Mouse (Mus musculus): ENCODE measurements around the gene Dnmt3b. TPM values are rescaled to one million over a fixed set of nuclear protein-coding genes. Genes with fewer than 3 reads are reported as not detected.

Gene Dnmt3b
- polyA plus RNA-seq, 1 experiment from 2014 or later: 3.4 TPM

DNA sequence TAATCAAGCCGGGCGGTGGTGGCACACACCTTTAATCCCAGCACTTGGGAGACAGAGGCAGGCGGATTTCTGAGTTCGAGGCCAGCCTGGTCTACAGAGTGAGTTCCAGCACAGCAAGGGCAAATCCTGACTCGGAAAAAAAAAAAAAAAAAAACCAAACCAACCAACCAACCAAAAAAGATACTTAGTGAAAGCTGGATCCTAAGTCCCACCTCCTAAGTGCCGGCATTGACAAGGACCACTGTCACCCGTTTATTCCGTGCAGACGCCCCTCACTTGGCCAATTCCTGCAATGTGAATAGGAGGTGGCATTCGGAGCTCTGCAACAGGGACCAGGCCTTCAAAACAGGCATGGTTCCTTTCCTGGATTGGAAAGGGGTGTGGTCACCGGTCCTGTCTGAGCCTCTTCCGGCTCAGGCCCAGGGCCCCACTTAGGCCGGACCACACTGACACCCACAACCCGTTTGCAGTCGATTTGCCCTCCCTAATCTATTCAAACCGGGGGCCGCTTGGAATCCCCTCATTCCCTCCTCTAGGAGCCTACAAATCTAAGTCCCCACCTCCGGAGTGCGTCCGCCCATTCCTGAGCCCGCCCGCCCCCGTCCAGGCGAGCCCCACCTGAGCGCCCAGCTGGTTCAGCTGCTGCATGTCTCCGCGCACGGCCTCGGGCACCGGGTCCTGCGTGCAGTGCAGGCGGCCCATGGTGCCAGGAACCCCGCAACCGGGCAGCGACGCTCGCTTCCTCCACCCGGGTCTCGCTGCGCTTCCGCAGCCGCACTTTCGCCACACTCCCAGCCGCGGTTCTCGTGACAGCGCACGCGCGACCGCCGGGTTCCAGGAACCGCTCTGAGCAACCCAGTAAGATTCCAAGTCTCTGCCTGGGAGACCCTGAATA, 17.0 kb upstream of the Dnmt3b start, which contains the start of gene Commd7:
Gene Commd7, minus strand, starts transcription at position 806 of the 895 bp plus-strand sequence.
- Histone ChIP-seq H3K9me3 (ENCODE audit: control insufficient read depth, low read length) (no peaks in the 10 kb centered on the region), H3K27me3 (replicated peaks; ENCODE audit: control insufficient read depth, insufficient read depth, low read length) (no peaks in the 10 kb centered on the region), H3K4me2 (ENCODE audit: low read length) (peak within 1 kb of the TSS; percentile 76), H3K36me3 (ENCODE audit: control insufficient read depth, insufficient read depth) (peaks cover 9% of the 10 kb centered on the region), H3K9ac (replicated peaks; ENCODE audit: low read depth, low read length) (peak within 1 kb of the TSS; percentile 98), H3K27ac (ENCODE audit: low read length) (peak within 1 kb of the TSS; percentile 89), H3K4me3 (replicated peaks; ENCODE audit: low read length) (peak within 1 kb of the TSS; percentile 97), H3K4me1 (replicated peaks; ENCODE audit: control insufficient read depth, insufficient read depth, low read length) (peaks cover 18% of the 10 kb centered on the region)
- 4% methylated on average over 53 of the region's 53 CpGs for WGBS
- peak; percentile 94 for ATAC-seq

- Histone ChIP-seq H3K27me3 (replicated peaks; ENCODE audit: control insufficient read depth, insufficient read depth, low read length) (no peaks in the 10 kb centered on the region), H3K4me1 (replicated peaks; ENCODE audit: control insufficient read depth, insufficient read depth, low read length) (peaks cover 18% of the 10 kb centered on the region), H3K27ac (ENCODE audit: low read length) (peak overlapping the region; percentile 52; the same call in 1 of the 2 replicates), H3K9ac (replicated peaks; ENCODE audit: low read depth, low read length) (peak overlapping the region; percentile 98), H3K9me3 (ENCODE audit: control insufficient read depth, low read length) (no peaks in the 10 kb centered on the region), H3K4me3 (replicated peaks; ENCODE audit: low read length) (peak overlapping the region; percentile 97), H3K4me2 (ENCODE audit: low read length) (peak overlapping the region; percentile 76), H3K36me3 (ENCODE audit: control insufficient read depth, insufficient read depth) (peaks cover 5% of the 10 kb centered on the region)
- whole genome bisulfite sequencing: 26% methylated on average over 2 of the region's 2 CpGs
- peak; percentile 13; the same call in 1 of the 2 replicates for ATAC-seq
Measured at GRCm38 (mm10) chr2:153632871-153633226, 16.4 kb upstream of the Dnmt3b start.

DNA sequence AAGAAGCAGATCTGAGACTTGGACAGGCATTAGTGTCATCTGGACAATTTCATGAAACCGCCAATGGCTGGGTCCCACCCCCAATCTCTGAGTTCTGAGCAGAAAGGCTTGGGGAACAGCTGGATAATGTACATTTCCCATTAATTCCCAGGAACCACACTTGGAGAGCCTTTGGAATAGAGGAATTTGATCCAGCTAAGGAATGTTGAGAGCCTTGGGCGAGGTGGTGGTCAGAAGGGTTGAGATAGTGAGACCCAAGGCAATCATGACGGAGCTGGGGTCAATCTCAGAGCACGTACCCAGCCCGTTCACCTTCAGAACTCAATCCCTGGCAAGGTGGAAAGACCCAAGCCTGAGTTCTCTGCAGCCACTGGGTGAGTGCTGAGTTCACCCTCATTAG, 16.0 kb upstream of the Dnmt3b start:
- H3K9me3 ChIP-seq (ENCODE audit: control insufficient read depth, low read length): no peaks in the 10 kb centered on the region
- no peak overlapping the region for H3K9ac ChIP-seq (replicated peaks; ENCODE audit: low read depth, low read length)
- no peak overlapping the region for H3K4me3 ChIP-seq (replicated peaks; ENCODE audit: low read length)
- no peaks in the 10 kb centered on the region for H3K27me3 ChIP-seq (replicated peaks; ENCODE audit: control insufficient read depth, insufficient read depth, low read length)
- H3K4me1 ChIP-seq (replicated peaks; ENCODE audit: control insufficient read depth, insufficient read depth, low read length): peaks cover 18% of the 10 kb centered on the region
- no peak overlapping the region for H3K4me2 ChIP-seq (ENCODE audit: low read length)
- ATAC-seq: no peak
- no peak overlapping the region for H3K27ac ChIP-seq (ENCODE audit: low read length)
- H3K36me3 ChIP-seq (ENCODE audit: control insufficient read depth, insufficient read depth): peaks cover under 1% of the 10 kb centered on the region
- WGBS: 95% methylated on average over 5 of the region's 5 CpGs

GRCm38 (mm10) chr2:153638977-153639680, 10.1 kb upstream of the Dnmt3b start:
- no peak overlapping the region for H3K4me3 ChIP-seq (replicated peaks; ENCODE audit: low read length)
- no peak overlapping the region for H3K27ac ChIP-seq (ENCODE audit: low read length)
- no peak for ATAC-seq
- H3K9ac ChIP-seq (replicated peaks; ENCODE audit: low read depth, low read length): no peak overlapping the region
- no peaks in the 10 kb centered on the region for H3K9me3 ChIP-seq (ENCODE audit: control insufficient read depth, low read length)
- H3K27me3 ChIP-seq (replicated peaks; ENCODE audit: control insufficient read depth, insufficient read depth, low read length): no peaks in the 10 kb centered on the region
- H3K4me2 ChIP-seq (ENCODE audit: low read length): no peak overlapping the region
- H3K4me1 ChIP-seq (replicated peaks; ENCODE audit: control insufficient read depth, insufficient read depth, low read length): no peaks in the 10 kb centered on the region
- H3K36me3 ChIP-seq (ENCODE audit: control insufficient read depth, insufficient read depth): no peaks in the 10 kb centered on the region
- WGBS: 17% methylated on average over 15 of the region's 15 CpGs

GRCm38 (mm10) chr2:153642496-153642895, 6.8 kb upstream of the Dnmt3b start:
- Histone ChIP-seq H3K9ac (replicated peaks; ENCODE audit: low read depth, low read length) (no peak overlapping the region), H3K36me3 (ENCODE audit: control insufficient read depth, insufficient read depth) (no peaks in the 10 kb centered on the region), H3K9me3 (ENCODE audit: control insufficient read depth, low read length) (no peaks in the 10 kb centered on the region), H3K4me1 (replicated peaks; ENCODE audit: control insufficient read depth, insufficient read depth, low read length) (no peaks in the 10 kb centered on the region), H3K27ac (ENCODE audit: low read length) (no peak overlapping the region), H3K4me2 (ENCODE audit: low read length) (no peak overlapping the region), H3K27me3 (replicated peaks; ENCODE audit: control insufficient read depth, insufficient read depth, low read length) (no peaks in the 10 kb centered on the region), H3K4me3 (replicated peaks; ENCODE audit: low read length) (no peak overlapping the region)
- ATAC-seq: no peak
- 10% methylated on average over 3 of the region's 3 CpGs for WGBS

DNA sequence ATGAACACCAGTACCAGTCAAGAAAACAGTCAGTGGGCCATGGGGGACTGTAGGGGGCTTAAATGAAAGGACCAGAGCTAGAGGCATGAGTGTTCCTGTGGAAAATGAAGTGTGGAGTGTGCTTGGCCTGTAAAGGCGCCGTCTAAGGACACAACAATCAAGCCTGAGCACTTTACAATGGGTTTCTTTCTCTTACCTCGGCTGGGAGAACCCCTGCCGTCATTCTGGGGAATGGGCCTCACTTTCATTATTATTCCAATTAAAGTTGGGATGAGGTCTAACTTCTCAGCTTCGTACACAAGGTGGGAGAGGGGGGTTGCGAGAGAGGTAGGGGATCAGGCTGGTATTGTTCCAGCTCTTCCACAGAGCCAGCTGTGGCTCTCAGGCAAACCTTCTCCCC, 6.3 kb upstream of the Dnmt3b start:
- no peaks in the 10 kb centered on the region for H3K27me3 ChIP-seq (replicated peaks; ENCODE audit: control insufficient read depth, insufficient read depth, low read length)
- H3K4me1 ChIP-seq (replicated peaks; ENCODE audit: control insufficient read depth, insufficient read depth, low read length): no peaks in the 10 kb centered on the region
- no peaks in the 10 kb centered on the region for H3K9me3 ChIP-seq (ENCODE audit: control insufficient read depth, low read length)
- no peaks in the 10 kb centered on the region for H3K36me3 ChIP-seq (ENCODE audit: control insufficient read depth, insufficient read depth)
- no peak overlapping the region for H3K4me3 ChIP-seq (replicated peaks; ENCODE audit: low read length)
- no peak overlapping the region for H3K4me2 ChIP-seq (ENCODE audit: low read length)
- no peak for ATAC-seq
- 8% methylated on average over 6 of the region's 6 CpGs for WGBS
- no peak overlapping the region for H3K27ac ChIP-seq (ENCODE audit: low read length)
- H3K9ac ChIP-seq (replicated peaks; ENCODE audit: low read depth, low read length): no peak overlapping the region

DNA sequence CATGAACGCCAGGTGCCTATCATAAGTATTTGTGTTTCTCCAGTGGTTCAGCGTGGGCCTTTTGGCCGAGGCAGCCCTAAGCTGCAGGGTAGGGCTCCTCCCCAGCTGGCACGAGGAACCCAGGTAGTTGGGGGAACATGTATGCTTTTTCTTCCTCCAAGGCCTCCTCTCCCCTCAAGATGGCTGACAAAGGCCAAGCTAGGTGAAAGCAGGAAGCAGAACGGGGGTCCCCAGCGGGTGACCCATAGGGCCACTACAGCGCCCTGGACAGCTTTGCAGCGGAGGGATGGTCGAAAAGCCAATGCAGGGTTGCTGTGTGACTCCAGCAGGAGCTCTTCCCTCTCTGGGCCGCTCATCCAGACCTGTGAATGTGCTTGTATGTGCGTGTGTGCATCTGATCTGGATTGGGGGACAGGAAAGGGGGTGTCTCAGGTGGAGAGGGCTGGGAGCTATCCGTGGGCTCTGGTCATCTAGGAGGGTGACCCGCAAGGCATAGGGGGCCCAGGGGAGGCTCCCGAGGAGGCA, 415 bp upstream of the Dnmt3b start:
- Histone ChIP-seq H3K27ac (ENCODE audit: low read length) (no peak overlapping the region), H3K36me3 (ENCODE audit: control insufficient read depth, insufficient read depth) (no peaks in the 10 kb centered on the region), H3K4me3 (replicated peaks; ENCODE audit: low read length) (peak overlapping the region; percentile 60), H3K9ac (replicated peaks; ENCODE audit: low read depth, low read length) (peak overlapping the region; percentile 72), H3K9me3 (ENCODE audit: control insufficient read depth, low read length) (no peaks in the 10 kb centered on the region), H3K4me1 (replicated peaks; ENCODE audit: control insufficient read depth, insufficient read depth, low read length) (peaks cover 12% of the 10 kb centered on the region), H3K27me3 (replicated peaks; ENCODE audit: control insufficient read depth, insufficient read depth, low read length) (no peaks in the 10 kb centered on the region), H3K4me2 (ENCODE audit: low read length) (peak overlapping the region; percentile 73)
- ATAC-seq: peak; percentile 2; the same call in 1 of the 2 replicates
- WGBS: 23% methylated on average over 14 of the region's 14 CpGs

- Histone ChIP-seq H3K27me3 (replicated peaks; ENCODE audit: control insufficient read depth, insufficient read depth, low read length) (no peaks in the 10 kb centered on the region), H3K4me2 (ENCODE audit: low read length) (peak overlapping the region; percentile 73), H3K27ac (ENCODE audit: low read length) (no peak overlapping the region), H3K9me3 (ENCODE audit: control insufficient read depth, low read length) (no peaks in the 10 kb centered on the region), H3K4me1 (replicated peaks; ENCODE audit: control insufficient read depth, insufficient read depth, low read length) (peaks cover 12% of the 10 kb centered on the region), H3K36me3 (ENCODE audit: control insufficient read depth, insufficient read depth) (no peaks in the 10 kb centered on the region), H3K4me3 (replicated peaks; ENCODE audit: low read length) (peak overlapping the region; percentile 60), H3K9ac (replicated peaks; ENCODE audit: low read depth, low read length) (peak overlapping the region; percentile 72)
- ATAC-seq: 0 out of 2 replicates have a peak, but pooled peaks have one; percentile 9
- 2% methylated on average over 28 of the region's 28 CpGs for WGBS
Measured at GRCm38 (mm10) chr2:153650014-153650687, 901 bp downstream of the Dnmt3b start.

DNA sequence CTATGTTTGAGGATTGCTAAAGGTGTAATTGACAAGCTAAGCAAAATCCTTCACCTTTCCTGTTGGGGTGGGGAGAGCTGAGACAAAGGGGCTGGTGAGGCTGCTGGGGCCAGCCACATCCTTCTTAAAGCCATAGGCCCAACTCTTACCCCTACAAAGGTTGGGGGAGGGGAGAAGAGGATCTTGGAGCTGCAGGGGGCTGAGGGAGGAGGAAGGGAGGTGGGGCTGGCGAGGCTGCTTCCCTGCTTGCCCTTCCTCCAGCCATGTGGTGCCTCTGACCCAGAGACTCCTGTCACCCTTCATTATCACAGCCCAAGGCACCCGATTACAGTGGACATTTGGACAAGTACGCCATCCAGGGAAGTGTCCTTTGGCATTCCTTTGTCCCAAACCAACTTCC, 2.4 kb downstream of the Dnmt3b start:
- ATAC-seq: no peak
- 43% methylated on average over 3 of the region's 3 CpGs for WGBS
- Histone ChIP-seq H3K4me3 (replicated peaks; ENCODE audit: low read length) (no peak overlapping the region), H3K4me1 (replicated peaks; ENCODE audit: control insufficient read depth, insufficient read depth, low read length) (peaks cover 12% of the 10 kb centered on the region), H3K9ac (replicated peaks; ENCODE audit: low read depth, low read length) (no peak overlapping the region), H3K36me3 (ENCODE audit: control insufficient read depth, insufficient read depth) (no peaks in the 10 kb centered on the region), H3K4me2 (ENCODE audit: low read length) (no peak overlapping the region), H3K27ac (ENCODE audit: low read length) (no peak overlapping the region), H3K27me3 (replicated peaks; ENCODE audit: control insufficient read depth, insufficient read depth, low read length) (no peaks in the 10 kb centered on the region), H3K9me3 (ENCODE audit: control insufficient read depth, low read length) (no peaks in the 10 kb centered on the region)
